Mouse (Mus musculus) lung, embryonic 14.5 days (tissue): Measurements from ENCODE around the gene Skap1. TPM values are rescaled to one million over a fixed set of nuclear protein-coding genes. Genes with fewer than 3 reads are reported as not detected.

Source experiments
- ATAC-seq: fragments of 200-750 bp; cut with Nextera tagmentation; 2 replicates; pipeline ENCODE4 v1.8.0; 2017; ENCODE audit warnings: mild to moderate bottlenecking, moderate TSS enrichment, moderate library complexity; ENCODE audit not compliant: insufficient read depth
- DNase-seq: peaks from one replicate; pipeline ENCODE4 v3.0.0-alpha.2; 2015
- H3K27ac ChIP-seq: fragments of 300-500 bp; sonication (generic); 2 replicates; pipeline ENCODE4 v1.5.1; 2014; ENCODE audit warnings: low read depth, mild to moderate bottlenecking, moderate library complexity
- H3K27me3 ChIP-seq: fragments of 300-500 bp; sonication (generic); 2 replicates; pipeline ENCODE4 v1.6.1; 2014; ENCODE audit warnings: low read length, control low read depth; ENCODE audit not compliant: insufficient read depth
- H3K36me3 ChIP-seq: fragments of 300-500 bp; sonication (generic); 2 replicates; pipeline ENCODE4 v1.6.1; 2014; ENCODE audit warnings: control low read depth; ENCODE audit not compliant: insufficient read depth
- H3K4me1 ChIP-seq: fragments of 300-500 bp; sonication (generic); 2 replicates; pipeline ENCODE4 v1.6.1; 2014; ENCODE audit warnings: antibody characterized with exemption, control low read depth; ENCODE audit not compliant: insufficient read depth
- H3K4me2 ChIP-seq: fragments of 300-500 bp; sonication (generic); 2 replicates; pipeline ENCODE4 v1.6.1; 2014; ENCODE audit warnings: mild to moderate bottlenecking
- H3K4me3 ChIP-seq: fragments of 300-500 bp; sonication (generic); 2 replicates; pipeline ENCODE4 v1.5.1; 2014; ENCODE audit warnings: low read depth, low read length
- H3K9ac ChIP-seq: fragments of 300-500 bp; sonication (generic); 2 replicates; pipeline ENCODE4 v1.6.1; 2014
- H3K9me3 ChIP-seq: fragments of 300-500 bp; sonication (generic); 2 replicates; pipeline ENCODE4 v1.6.1; 2016; ENCODE audit warnings: low read depth, low read length, control low read depth
- CTCF ChIP-seq: IDR thresholded peaks from 2 replicates; pipeline ENCODE4 v1.5.1; 2016; ENCODE audit warnings: antibody characterized with exemption, low read depth
- WGBS: fragments of 180-500 bp; shearing (Covaris S2); extraction: QIAGEN DNeasy Blood & Tissue Kit; methylation state at CpG from one replicate; pipeline ENCODE4 v1.1.7; 2014; 5-methylcytosine and 5-hydroxymethylcytosine counted together
- polyA plus RNA-seq: library from polyadenylated mRNA; unstranded; fragments of >200 nt; fragmentation: Nextera tagmentation; extraction: Ambion mirVana; gene quantifications from 2 replicates; pipeline ENCODE4 v1.2.1, GENCODE M21; 2014

Skap1 gene
- polyA plus RNA-seq, result 0.96 and 1.1 TPM in 2 replicates

DNA sequence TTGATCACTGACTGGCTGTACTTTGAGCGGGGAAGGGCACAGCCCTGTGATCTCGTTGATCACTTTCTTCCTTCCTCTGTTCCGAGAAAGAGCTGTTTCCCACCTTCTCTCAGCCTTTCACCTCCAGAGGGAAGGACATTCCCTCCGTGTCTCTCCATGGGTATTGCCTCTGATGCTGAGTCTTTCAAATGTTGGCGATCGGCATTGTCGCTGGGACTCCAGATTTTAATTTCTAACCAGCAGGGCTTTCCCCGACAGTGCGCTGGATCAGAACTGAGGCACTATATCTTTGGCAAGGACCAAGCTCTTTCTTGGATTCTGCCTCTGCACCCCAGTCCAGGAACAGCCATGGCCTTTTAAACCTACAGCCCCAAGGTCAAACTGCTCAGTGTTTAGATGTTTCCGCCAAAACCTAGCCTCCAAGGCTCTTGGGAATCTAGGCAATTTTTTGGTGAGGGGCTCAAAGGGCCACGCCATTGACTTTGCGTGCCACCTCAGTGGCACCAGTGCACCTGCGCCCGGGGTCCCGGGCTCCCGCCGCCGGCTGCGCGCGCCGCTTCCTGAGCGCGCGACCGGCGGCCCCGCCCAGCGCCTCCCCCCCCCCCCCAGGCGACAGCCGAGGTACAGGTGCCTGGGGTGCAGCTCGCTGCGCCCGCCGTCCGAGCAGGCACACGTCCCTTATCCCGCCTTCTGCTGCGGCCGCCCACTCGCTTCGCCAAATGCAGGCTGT, at the start of gene Skap1:
Gene Skap1 (plus strand): TSS at position 608 of the 730 bp plus-strand sequence.
- Histone ChIP-seq H3K27me3 (peaks cover 26% of the 10 kb centered on the region), H3K27ac (no peak within 1 kb of the TSS)
- DNase-seq, result no peak

GRCm38 (mm10) chr11:96421074-96421473, 43.3 kb upstream of the Skap1 start:
- ATAC-seq, result peak; percentile 44; the same call in 1 of the 2 replicates

More for the DNA sequence above, at the start of gene Skap1:
- Histone ChIP-seq H3K4me3 (peak within 1 kb of the TSS; percentile 35), H3K36me3 (no peaks in the 10 kb centered on the region), H3K9me3 (no peaks in the 10 kb centered on the region), H3K4me2 (peak within 1 kb of the TSS; percentile 69), H3K4me1 (peaks cover 5% of the 10 kb centered on the region; the same call in 1 of the 2 replicates), H3K9ac (0 out of 2 replicates have a peak within 1 kb of the TSS, but pooled peaks have one; percentile 9)
- no peak for ATAC-seq
- no peak for TF ChIP-seq CTCF
- WGBS, result 7% methylated on average over 39 of the region's 42 CpGs

GRCm38 (mm10) chr11:96421517-96422265, 42.7 kb upstream of the Skap1 start:
- H3K27me3 ChIP-seq, result no peaks in the 10 kb centered on the region
- no peaks in the 10 kb centered on the region for H3K9me3 ChIP-seq
- H3K4me3 ChIP-seq, result no peak overlapping the region
- ATAC-seq, result peak; percentile 68
- TF ChIP-seq CTCF, result no peak
- no peak overlapping the region for H3K9ac ChIP-seq
- H3K27ac ChIP-seq, result peak overlapping the region; percentile 44
- peaks cover 19% of the 10 kb centered on the region for H3K4me1 ChIP-seq
- 0 out of 2 replicates have a peak overlapping the region, but pooled peaks have one; percentile 11 for H3K4me2 ChIP-seq
- WGBS, result 10% methylated on average over 11 of the region's 11 CpGs
- DNase-seq, result no peak
- no peaks in the 10 kb centered on the region for H3K36me3 ChIP-seq

More at GRCm38 (mm10) chr11:96421074-96421473, 43.3 kb upstream of the Skap1 start:
- no peak overlapping the region for H3K4me3 ChIP-seq
- H3K36me3 ChIP-seq, result no peaks in the 10 kb centered on the region
- no peaks in the 10 kb centered on the region for H3K27me3 ChIP-seq
- H3K9me3 ChIP-seq, result no peaks in the 10 kb centered on the region
- 19% methylated on average over 5 of the region's 5 CpGs for WGBS
- no peak for TF ChIP-seq CTCF
- H3K4me1 ChIP-seq, result peaks cover 18% of the 10 kb centered on the region
- H3K27ac ChIP-seq, result peak overlapping the region; percentile 56
- 0 out of 2 replicates have a peak overlapping the region, but pooled peaks have one; percentile 11 for H3K4me2 ChIP-seq
- H3K9ac ChIP-seq, result no peak overlapping the region
- DNase-seq, result peak; percentile 59

GRCm38 (mm10) chr11:96425193-96425592, 39.2 kb upstream of the Skap1 start:
- Histone ChIP-seq H3K36me3 (no peaks in the 10 kb centered on the region), H3K27me3 (no peaks in the 10 kb centered on the region), H3K4me2 (no peak overlapping the region), H3K9me3 (no peaks in the 10 kb centered on the region), H3K9ac (no peak overlapping the region), H3K4me3 (no peak overlapping the region), H3K27ac (no peak overlapping the region), H3K4me1 (peaks cover 19% of the 10 kb centered on the region)
- peak; percentile 18; the same call in 1 of the 2 replicates for TF ChIP-seq CTCF
- no peak for DNase-seq
- whole genome bisulfite sequencing, result 93% methylated on average over 6 of the region's 6 CpGs
- ATAC-seq, result no peak

DNA sequence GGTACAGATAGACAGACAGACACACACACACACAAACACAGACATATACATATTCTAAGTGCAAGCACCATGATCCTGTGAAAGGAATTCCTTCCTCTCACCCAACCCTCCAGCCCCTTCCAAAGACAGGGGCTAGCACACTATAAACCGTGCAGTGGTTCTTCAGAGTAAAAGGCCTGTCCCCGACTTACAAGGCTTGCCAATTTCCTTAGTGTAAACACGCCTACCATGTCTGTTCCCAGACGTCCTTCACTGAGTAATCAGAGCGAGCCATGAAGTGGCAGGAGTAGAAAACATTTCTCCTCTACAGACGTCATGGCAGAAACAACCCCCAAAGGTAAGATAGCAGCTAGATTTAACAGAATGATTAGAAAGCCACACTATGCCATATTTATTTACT, 38.2 kb upstream of the Skap1 start:
- DNase-seq (peak; percentile 72), ATAC-seq (peak; percentile 62; the same call in 1 of the 2 replicates)
- Histone ChIP-seq H3K4me3 (no peak overlapping the region), H3K4me2 (no peak overlapping the region), H3K27me3 (no peaks in the 10 kb centered on the region), H3K27ac (no peak overlapping the region), H3K9ac (no peak overlapping the region), H3K9me3 (no peaks in the 10 kb centered on the region), H3K36me3 (no peaks in the 10 kb centered on the region), H3K4me1 (peaks cover 12% of the 10 kb centered on the region)
- 12% methylated on average over 6 of the region's 6 CpGs for WGBS
- TF ChIP-seq CTCF, result no peak

DNA sequence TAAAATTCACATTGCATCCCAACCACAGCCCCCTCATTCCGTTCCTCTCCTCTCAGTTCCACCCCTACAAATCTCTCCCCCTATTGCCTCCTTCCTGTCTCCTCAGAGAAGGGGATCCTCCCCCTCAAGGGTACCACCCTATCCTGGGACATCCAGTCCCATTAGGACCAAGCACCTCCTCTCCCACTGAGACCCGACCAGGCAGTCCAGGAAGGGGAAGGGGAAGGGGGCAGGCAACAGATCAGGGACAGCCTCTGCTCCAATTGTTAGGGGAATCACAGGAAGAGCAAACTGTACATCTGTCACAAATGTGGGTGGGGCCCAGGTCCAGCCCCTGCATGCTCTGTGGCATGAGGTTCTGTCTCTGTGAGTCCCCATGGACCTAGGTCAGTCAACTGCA, 37.6 kb upstream of the Skap1 start:
- Histone ChIP-seq H3K27me3 (no peaks in the 10 kb centered on the region), H3K9ac (no peak overlapping the region), H3K27ac (no peak overlapping the region), H3K9me3 (no peaks in the 10 kb centered on the region), H3K4me2 (no peak overlapping the region), H3K4me3 (no peak overlapping the region), H3K36me3 (no peaks in the 10 kb centered on the region), H3K4me1 (peaks cover 10% of the 10 kb centered on the region)
- DNase-seq (peak; percentile 32), ATAC-seq (no peak; the same call in 1 of the 2 replicates)
- WGBS, result 39% methylated on average over 2 of the region's 2 CpGs
- no peak for TF ChIP-seq CTCF

DNA sequence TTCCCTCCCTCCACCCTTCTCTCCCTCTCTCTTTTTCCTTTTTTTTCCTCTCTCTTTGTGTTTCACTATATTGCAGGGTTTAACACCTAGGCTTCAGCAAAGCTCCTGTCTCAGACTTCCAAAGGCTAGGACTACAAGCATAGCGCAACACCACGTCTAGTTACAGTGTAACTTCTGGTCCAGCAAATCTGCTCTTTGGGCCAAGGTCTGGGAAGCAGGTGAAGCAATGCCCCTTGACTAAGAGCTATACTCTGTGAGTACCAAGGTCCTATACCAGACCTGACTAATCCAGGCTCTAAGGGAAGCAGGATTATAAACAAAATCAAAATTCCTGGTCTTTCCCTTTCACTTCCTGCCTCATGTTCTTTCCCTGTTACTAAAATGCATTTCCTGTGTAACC, 35.3 kb upstream of the Skap1 start:
- WGBS, result 82% methylated on average over 2 of the region's 2 CpGs
- H3K27ac ChIP-seq, result no peak overlapping the region
- ATAC-seq, result no peak

More for the DNA sequence above, 35.3 kb upstream of the Skap1 start:
- H3K9ac ChIP-seq, result no peak overlapping the region
- no peaks in the 10 kb centered on the region for H3K36me3 ChIP-seq
- H3K4me3 ChIP-seq, result no peak overlapping the region
- TF ChIP-seq CTCF, result no peak
- H3K4me1 ChIP-seq, result peaks cover 10% of the 10 kb centered on the region
- H3K27me3 ChIP-seq, result no peaks in the 10 kb centered on the region
- H3K4me2 ChIP-seq, result no peak overlapping the region
- no peak for DNase-seq
- H3K9me3 ChIP-seq, result no peaks in the 10 kb centered on the region
